33 mouse cellular contexts compared by ENCODE assay signal in the genomic region with DNA sequence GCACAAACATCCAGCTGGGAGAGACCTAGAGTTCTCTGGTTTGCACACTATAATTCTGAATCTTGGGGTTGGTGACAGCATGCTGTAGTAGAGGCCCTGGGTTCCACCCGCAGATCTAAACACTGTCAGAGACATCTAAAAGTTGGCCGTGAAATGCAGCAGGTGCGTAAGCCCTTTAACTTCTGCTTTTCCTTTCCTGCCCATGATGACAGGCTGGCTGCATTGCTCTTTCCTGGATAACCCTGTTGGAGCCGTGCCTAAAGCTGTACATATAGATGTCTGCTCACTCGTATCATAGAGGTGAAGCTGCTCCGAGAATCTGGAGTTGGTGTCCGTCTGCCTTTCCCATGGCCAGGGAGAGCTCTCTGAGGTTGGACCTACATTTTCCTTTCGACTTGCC. TPM values are rescaled to one million over a fixed set of nuclear protein-coding genes. Genes with fewer than 3 reads are reported as not detected.
DNase-seq lines count a peak whose midpoint lies in the region; ATAC-seq and TF ChIP-seq lines count a peak whose summit lies in the region.
"Had no signal": no experiment of that assay in that cellular context is flagged by ENCODE, and none has a peak within 500 bp of the region (broad histone marks: within the 10 kb centered on the region; RNA-seq: fewer than 3 reads in every experiment).

No protein-coding gene starts in this region.

- H3K27me3 ChIP-seq in hindbrain, embryonic 10.5 days (ENCODE audit: insufficient read depth, poor library complexity, severe bottlenecking): peaks cover 10% of the 10 kb centered on the region; the same call in 1 of the 2 replicates
- H3K27me3 ChIP-seq in hindbrain, embryonic 16.5 days (replicated peaks; ENCODE audit: control insufficient read depth, insufficient read depth, low read length): no peaks in the 10 kb centered on the region
- H3K27me3 ChIP-seq in E14TG2a.4 (ENCODE audit: insufficient read depth, low read length): peaks cover 7% of the 10 kb centered on the region; the same call in 1 of the 2 replicates
- H3K27me3 ChIP-seq: embryonic facial prominence, embryonic 13.5 days; forebrain, embryonic 13.5 days; intestine, embryonic 15.5 days; limb, embryonic 13.5 days; liver, embryonic 13.5 days; midbrain, embryonic 12.5 days; neural tube, embryonic 13.5 days had no signal

- WGBS in hindbrain, embryonic 10.5 days: 90% methylated on average over 8 of the region's 8 CpGs
- 85% methylated on average over 8 of the region's 8 CpGs for WGBS in hindbrain, embryonic 16.5 days

- no peak overlapping the region for H3K4me3 ChIP-seq in hindbrain, embryonic 10.5 days
- H3K4me3 ChIP-seq in hindbrain, embryonic 16.5 days (ENCODE audit: low read length): no peak overlapping the region
- peak overlapping the region; percentile 20; the same call in 1 of the 2 replicates for H3K4me3 ChIP-seq in E14TG2a.4 (replicated peaks; ENCODE audit: low read length)
- H3K4me3 ChIP-seq: embryonic facial prominence, embryonic 13.5 days; forebrain, embryonic 13.5 days; heart, adult 2 months; heart, embryonic 12.5 days; intestine, embryonic 15.5 days; limb, embryonic 13.5 days; liver, embryonic 13.5 days; midbrain, embryonic 12.5 days; neural tube, embryonic 13.5 days had no signal

- H3K36me3 ChIP-seq in hindbrain, embryonic 10.5 days: no peaks in the 10 kb centered on the region
- H3K36me3 ChIP-seq in hindbrain, embryonic 16.5 days (ENCODE audit: control insufficient read depth, insufficient read depth, low read length): no peaks in the 10 kb centered on the region
- H3K36me3 ChIP-seq in E14TG2a.4 (ENCODE audit: insufficient read depth, low read length): no peaks in the 10 kb centered on the region
- H3K36me3 ChIP-seq: embryonic facial prominence, embryonic 13.5 days; heart, embryonic 12.5 days; intestine, embryonic 15.5 days; limb, embryonic 13.5 days; liver, embryonic 13.5 days; midbrain, embryonic 12.5 days; neural tube, embryonic 13.5 days had no signal

- H3K9ac ChIP-seq in hindbrain, embryonic 16.5 days (ENCODE audit: low read depth, low read length): no peak overlapping the region
- H3K9ac ChIP-seq: embryonic facial prominence, embryonic 13.5 days; forebrain, embryonic 13.5 days; heart, embryonic 12.5 days; intestine, embryonic 15.5 days; limb, embryonic 13.5 days; liver, embryonic 13.5 days; midbrain, embryonic 12.5 days; neural tube, embryonic 13.5 days had no signal

- H3K9me3 ChIP-seq in hindbrain, embryonic 10.5 days: no peaks in the 10 kb centered on the region
- H3K9me3 ChIP-seq in hindbrain, embryonic 16.5 days (ENCODE audit: control insufficient read depth, low read length): no peaks in the 10 kb centered on the region
- peaks cover 4% of the 10 kb centered on the region; the same call in 1 of the 2 replicates for H3K9me3 ChIP-seq in E14TG2a.4 (ENCODE audit: low read length)
- H3K9me3 ChIP-seq: embryonic facial prominence, embryonic 13.5 days; forebrain, embryonic 13.5 days; heart, embryonic 12.5 days; intestine, embryonic 15.5 days; limb, embryonic 13.5 days; liver, embryonic 13.5 days; midbrain, embryonic 12.5 days; neural tube, embryonic 13.5 days had no signal

- ATAC-seq in hindbrain, embryonic 16.5 days: no peak
- peak; percentile 86 to 96 for ATAC-seq in hematopoietic stem cell, adult 5-6 weeks (replicated peaks in 1 of 2; ENCODE audit: insufficient read depth in 1 of 2, low FRiP score in 2 of 2, low TSS enrichment in 1 of 2, low read depth in 1 of 2, poor library complexity in 2 of 2, severe bottlenecking in 2 of 2)
- peak; percentile 84 for ATAC-seq in megakaryocyte progenitor cell, adult 5-6 weeks (replicated peaks; ENCODE audit: poor library complexity)
- ATAC-seq: forebrain, embryonic 13.5 days; intestine, embryonic 15.5 days; Patski had no signal

- peaks cover 24% of the 10 kb centered on the region for H3K4me1 ChIP-seq in hindbrain, embryonic 10.5 days (replicated peaks)
- peaks cover 4% of the 10 kb centered on the region for H3K4me1 ChIP-seq in hindbrain, embryonic 16.5 days (ENCODE audit: control insufficient read depth, insufficient read depth, low read depth, low read length)
- H3K4me1 ChIP-seq in E14TG2a.4 (replicated peaks; ENCODE audit: low read depth, low read length): peaks cover 73% of the 10 kb centered on the region
- H3K4me1 ChIP-seq: intestine, embryonic 15.5 days had no signal

- no peak for DNase-seq in hindbrain, embryonic 10.5 days (ENCODE audit: low spot score)
- no peak for DNase-seq in cerebellum, adult 11-12 months
- no peak for DNase-seq in left cerebral cortex, adult 9 months (ENCODE audit: low spot score in 2 of 2)
- DNase-seq: adrenal gland, postnatal 14 days; B cell, adult 2 months; cerebellum, adult 11 months; cerebellum, adult 9-11 months; gastrocnemius, postnatal 25 days; heart, adult 2 months; kidney, adult 2 months; kidney, postnatal 36 days; layer of hippocampus, postnatal 36 days; liver, embryonic 13.5 days; lung, adult 2 months; lung, postnatal 10 days; right cerebral cortex, postnatal 4 days; thymus, adult 18-20 months; thymus, postnatal 36 days had no signal

- H3K4me2 ChIP-seq in hindbrain, embryonic 16.5 days (ENCODE audit: low read length): no peak overlapping the region
- H3K4me2 ChIP-seq: forebrain, embryonic 13.5 days; intestine, embryonic 15.5 days; midbrain, embryonic 12.5 days; neural tube, embryonic 13.5 days had no signal

- H3K27ac ChIP-seq in hindbrain, embryonic 10.5 days: peak overlapping the region; percentile 69
- H3K27ac ChIP-seq in hindbrain, embryonic 16.5 days (ENCODE audit: low read depth, low read length): no peak overlapping the region
- H3K27ac ChIP-seq: embryonic facial prominence, embryonic 13.5 days; forebrain, embryonic 13.5 days; heart, adult 2 months; hindbrain, postnatal 0 days; intestine, embryonic 15.5 days; liver, embryonic 13.5 days; midbrain, embryonic 12.5 days; neural tube, embryonic 13.5 days; stomach, postnatal 0 days had no signal

- TF ChIP-seq CTCF in E14TG2a.4 (conservative IDR thresholded peaks at IDR 0.05; ENCODE audit: low read length): no peak

RNA-seq across cellular contexts. Expression of a gene that starts 26.9 kb away (rescaled TPM):
- polyA plus RNA-seq in hindbrain, embryonic 10.5 days (2016; fragmentation: Nextera tagmentation; extraction: Ambion mirVana): not detected in 2 replicates
- polyA plus RNA-seq in hindbrain, embryonic 16.5 days (2015; fragmentation: Nextera tagmentation; extraction: Ambion mirVana): 2.3 and 2.4 TPM in 2 replicates
- not detected in 2 replicates for total RNA-seq in hematopoietic stem cell, adult 5-6 weeks (2017)
- not detected in 2 replicates for total RNA-seq in megakaryocyte progenitor cell, adult 5-6 weeks (2015)
- not detected in 2 replicates for total RNA-seq in megakaryocyte progenitor cell, adult 5-6 weeks (2017)
- polyA plus RNA-seq: forebrain, embryonic 13.5 days; hindbrain, embryonic 11.5 days; Patski had no signal

RNA-seq across cellular contexts. Expression of a gene that starts 44.9 kb away (rescaled TPM):
- 0.56 and 0.72 TPM in 2 replicates for polyA plus RNA-seq in hindbrain, embryonic 10.5 days (2016; fragmentation: Nextera tagmentation; extraction: Ambion mirVana)
- 11.0 and 11.2 TPM in 2 replicates for polyA plus RNA-seq in hindbrain, embryonic 16.5 days (2015; fragmentation: Nextera tagmentation; extraction: Ambion mirVana)
- total RNA-seq in hematopoietic stem cell, adult 5-6 weeks (2017): not detected in 2 replicates
- not detected in 2 replicates for total RNA-seq in megakaryocyte progenitor cell, adult 5-6 weeks (2015)
- total RNA-seq in megakaryocyte progenitor cell, adult 5-6 weeks (2017): not detected in 2 replicates
- total RNA-seq: heart, adult 2 months had no signal
- polyA plus RNA-seq: Patski had no signal
